Mouse (Mus musculus) skeletal muscle tissue, adult 2 months (tissue): ENCODE measurements around the gene Cd9.

Source experiments
- DNase-seq: peaks from one replicate; pipeline ENCODE4 v3.0.0-alpha.2; 2012; ENCODE audit warnings: low read depth, low spot score

Gene Cd9

GRCm38 (mm10) chr6:125434735-125435518 is 59.7 kb downstream of the Cd9 start:
- no peak for DNase-seq

GRCm38 (mm10) chr6:125433704-125434447 is 60.7 kb downstream of the Cd9 start:
- DNase-seq = no peak

GRCm38 (mm10) chr6:125433257-125433656 is 61.3 kb downstream of the Cd9 start:
- no peak for DNase-seq

- DNase-seq = no peak
Observed at GRCm38 (mm10) chr6:125432522-125432921, 62.1 kb downstream of the Cd9 start.

GRCm38 (mm10) chr6:125430982-125431381 is 63.6 kb downstream of the Cd9 start:
- no peak for DNase-seq

- no peak for DNase-seq
Observed at GRCm38 (mm10) chr6:125430358-125430958, 64.1 kb downstream of the Cd9 start.

GRCm38 (mm10) chr6:125429741-125430140 is 64.8 kb downstream of the Cd9 start:
- no peak for DNase-seq

GRCm38 (mm10) chr6:125426383-125427360 is 67.9 kb downstream of the Cd9 start:
- DNase-seq = peak; percentile 72

- no peak for DNase-seq
Observed at GRCm38 (mm10) chr6:125425205-125426090, 69.1 kb downstream of the Cd9 start.

- DNase-seq = peak; percentile 28
Observed at GRCm38 (mm10) chr6:125424156-125424555, 70.4 kb downstream of the Cd9 start.

GRCm38 (mm10) chr6:125423507-125423906 is 71.1 kb downstream of the Cd9 start:
- DNase-seq = no peak

GRCm38 (mm10) chr6:125423099-125423498 is 71.5 kb downstream of the Cd9 start:
- DNase-seq = no peak

GRCm38 (mm10) chr6:125422051-125422822 is 72.4 kb downstream of the Cd9 start:
- peak; percentile 54 for DNase-seq

GRCm38 (mm10) chr6:125420458-125421063 is 74.0 kb downstream of the Cd9 start:
- DNase-seq = no peak

GRCm38 (mm10) chr6:125418744-125419143 is 75.8 kb downstream of the Cd9 start:
- peak; percentile 82 for DNase-seq

- no peak for DNase-seq
Observed at GRCm38 (mm10) chr6:125413326-125413725, 81.3 kb downstream of the Cd9 start.

- no peak for DNase-seq
Observed at GRCm38 (mm10) chr6:125411661-125412060, 82.9 kb downstream of the Cd9 start.

- peak; percentile 40 for DNase-seq
Observed at GRCm38 (mm10) chr6:125410995-125411547, 83.5 kb downstream of the Cd9 start.

- DNase-seq = no peak
Observed at GRCm38 (mm10) chr6:125410551-125410950, 84.0 kb downstream of the Cd9 start.
